Mouse (Mus musculus): ENCODE data around the gene Dusp8. TPM values are rescaled to one million over a fixed set of nuclear protein-coding genes. Genes with fewer than 3 reads are reported as not detected.
A peak's percentile ranks its signal among the peaks of the same experiment; 100 is the strongest.
"Not testable (repeated sequence)": the region's sequence is repeated elsewhere in the genome, so short reads cannot be mapped to it uniquely, and the experiment has no call there.

Gene Dusp8
- 6.4 TPM in 2 replicates for polyA plus RNA-seq (2015; fragmentation: Nextera tagmentation; extraction: Ambion mirVana)

DNA sequence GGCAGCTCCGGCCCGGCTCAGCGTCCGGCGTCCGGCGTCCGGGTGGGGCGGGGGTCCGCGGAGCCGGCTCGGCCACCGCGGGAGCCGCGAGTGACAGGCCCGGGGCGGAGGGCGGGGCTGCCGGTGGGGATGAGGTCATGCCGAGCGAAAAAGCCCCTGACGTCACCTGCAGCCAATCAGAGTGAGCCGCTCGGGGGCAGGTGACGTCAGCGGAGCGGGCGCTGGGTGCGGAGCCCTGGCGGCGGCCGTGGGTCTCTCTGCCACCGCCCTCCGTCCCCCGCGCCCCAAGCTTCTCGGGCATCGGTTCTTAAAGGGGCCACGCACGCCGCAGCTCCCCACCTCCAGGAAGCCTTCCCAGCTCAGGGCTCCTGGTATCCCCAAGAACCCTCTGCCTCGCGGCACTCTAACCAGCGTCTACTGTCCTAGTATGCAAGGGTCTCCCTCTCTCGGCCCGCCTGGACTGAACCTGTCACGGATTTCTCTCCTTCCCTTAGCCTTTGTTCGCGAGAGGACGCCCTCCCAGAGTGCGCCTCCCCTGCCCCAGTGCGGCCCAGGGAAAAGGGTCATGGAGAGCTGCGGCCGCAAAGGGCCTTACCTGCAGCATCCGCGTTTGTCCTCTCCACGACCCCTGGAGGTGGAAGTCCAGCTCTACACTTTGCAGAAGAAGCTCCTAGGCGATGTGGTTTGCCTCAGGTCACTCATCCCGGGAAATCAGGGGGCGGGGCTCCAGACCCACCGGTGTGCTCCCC lies at the start of gene Dusp8:
Gene Dusp8 (minus strand): TSS at position 661 of the 749 bp plus-strand sequence.
- WGBS, result under 1% methylated on average over 63 of the region's 63 CpGs
- Histone ChIP-seq H3K27me3 (ENCODE audit: control insufficient read depth, insufficient read depth, low read length) (peaks cover 32% of the 10 kb centered on the region), H3K9me3 (replicated peaks; ENCODE audit: control insufficient read depth, low read length) (no peaks in the 10 kb centered on the region), H3K27ac (ENCODE audit: low read length) (peak within 1 kb of the TSS; percentile 44; the same call in 1 of the 2 replicates), H3K4me2 (ENCODE audit: low read depth, low read length) (peak within 1 kb of the TSS; percentile 93), H3K4me3 (replicated peaks; ENCODE audit: low read length) (peak within 1 kb of the TSS; percentile 76), H3K36me3 (ENCODE audit: control insufficient read depth, insufficient read depth, low read length) (no peaks in the 10 kb centered on the region), H3K4me1 (ENCODE audit: control insufficient read depth, insufficient read depth, low read length) (peaks cover 16% of the 10 kb centered on the region), H3K9ac (ENCODE audit: low read length) (peak within 1 kb of the TSS; percentile 87)
- peak; percentile 90 for ATAC-seq (ENCODE audit: insufficient read depth, low FRiP score)

DNA sequence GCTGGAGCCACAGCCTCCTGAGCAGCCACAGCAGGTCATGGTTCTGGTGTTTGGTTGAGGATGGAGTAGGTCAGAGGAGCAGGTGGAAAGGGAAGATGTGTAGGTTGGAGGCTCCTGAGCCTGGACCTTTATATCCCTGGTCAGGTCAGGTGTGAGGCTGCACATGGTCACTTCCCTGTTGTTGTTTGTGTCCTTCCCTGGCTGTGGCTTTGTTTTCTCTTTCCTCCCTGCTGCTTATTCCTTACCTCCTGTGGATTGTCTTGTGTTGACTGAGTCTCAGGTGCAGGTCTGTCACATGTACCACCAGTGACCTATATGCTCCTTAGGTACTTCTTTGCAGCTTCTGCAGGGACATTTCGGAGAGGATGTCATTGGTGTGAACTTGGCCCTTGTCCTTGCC lies 48.9 kb upstream of the Dusp8 start, which contains the start of gene Gm45337:
Gene Gm45337 (minus strand): TSS at position 101 of the 400 bp plus-strand sequence.
- H3K9ac ChIP-seq (ENCODE audit: low read length), result no peak within 1 kb of the TSS
- no peak within 1 kb of the TSS for H3K27ac ChIP-seq (ENCODE audit: low read length)
- H3K27me3 ChIP-seq (ENCODE audit: control insufficient read depth, insufficient read depth, low read length), result no peaks in the 10 kb centered on the region
- H3K36me3 ChIP-seq (ENCODE audit: control insufficient read depth, insufficient read depth, low read length), result no peaks in the 10 kb centered on the region
- no peak within 1 kb of the TSS for H3K4me2 ChIP-seq (ENCODE audit: low read depth, low read length)
- no peaks in the 10 kb centered on the region for H3K4me1 ChIP-seq (ENCODE audit: control insufficient read depth, insufficient read depth, low read length)
- no peak within 1 kb of the TSS for H3K4me3 ChIP-seq (replicated peaks; ENCODE audit: low read length)
- no peak for ATAC-seq (ENCODE audit: insufficient read depth, low FRiP score)
- 69% methylated on average over 1 of the region's 1 CpGs for WGBS
- no peaks in the 10 kb centered on the region for H3K9me3 ChIP-seq (replicated peaks; ENCODE audit: control insufficient read depth, low read length)

DNA sequence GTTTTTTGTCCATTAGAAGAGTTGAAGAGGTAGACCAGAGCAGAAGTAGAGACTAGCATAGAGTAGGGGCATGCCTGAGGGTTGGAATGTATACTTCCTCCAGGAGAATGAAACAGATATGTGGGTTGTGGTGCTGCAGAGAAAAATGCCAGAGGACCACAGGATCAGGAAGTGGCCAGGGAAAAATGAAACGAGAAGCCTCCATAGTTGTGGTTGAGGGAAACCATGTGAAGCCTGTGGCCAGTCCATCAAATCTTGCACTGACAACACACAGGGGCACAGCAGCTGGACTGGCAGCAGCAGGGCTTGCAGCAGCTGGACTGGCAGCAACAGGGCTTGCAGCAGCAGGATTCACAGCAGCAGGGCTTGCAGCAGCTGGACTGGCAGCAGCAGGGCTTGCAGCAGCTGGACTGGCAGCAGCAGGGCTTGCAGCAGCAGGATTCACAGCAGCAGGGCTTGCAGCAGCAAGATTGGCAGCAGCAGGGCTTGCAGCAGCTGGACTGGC lies 47.9 kb upstream of the Dusp8 start:
- H3K9ac ChIP-seq (ENCODE audit: low read length); H3K9me3 ChIP-seq (replicated peaks; ENCODE audit: control insufficient read depth, low read length); ATAC-seq (ENCODE audit: insufficient read depth, low FRiP score); H3K27ac ChIP-seq (ENCODE audit: low read length); H3K27me3 ChIP-seq (ENCODE audit: control insufficient read depth, insufficient read depth, low read length); H3K4me3 ChIP-seq (replicated peaks; ENCODE audit: low read length); H3K4me2 ChIP-seq (ENCODE audit: low read depth, low read length); H3K4me1 ChIP-seq (ENCODE audit: control insufficient read depth, insufficient read depth, low read length); H3K36me3 ChIP-seq (ENCODE audit: control insufficient read depth, insufficient read depth, low read length): not testable (repeated sequence)
- 27% methylated on average over 1 of the region's 1 CpGs for WGBS

DNA sequence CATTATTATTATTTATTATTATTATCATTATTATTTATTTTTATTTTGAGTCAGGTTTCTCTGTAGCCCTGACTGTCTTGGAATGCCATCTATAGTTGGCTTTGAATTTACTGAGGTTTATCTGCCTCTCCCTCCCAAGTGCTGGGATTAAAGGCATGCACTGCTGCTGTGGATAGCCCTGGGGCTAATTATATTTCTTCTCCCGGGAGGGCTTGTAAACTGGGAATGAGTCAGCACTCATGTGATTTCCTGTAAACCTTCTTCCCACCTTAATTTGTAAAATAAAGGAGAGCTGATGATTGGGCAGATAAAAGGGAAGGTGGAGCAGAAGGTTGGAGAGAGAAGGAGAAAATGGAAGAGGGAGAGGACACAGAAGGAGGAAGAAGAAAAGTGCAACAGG lies 45.1 kb upstream of the Dusp8 start:
- no peaks in the 10 kb centered on the region for H3K36me3 ChIP-seq (ENCODE audit: control insufficient read depth, insufficient read depth, low read length)
- no peaks in the 10 kb centered on the region for H3K27me3 ChIP-seq (ENCODE audit: control insufficient read depth, insufficient read depth, low read length)
- no peaks in the 10 kb centered on the region for H3K4me1 ChIP-seq (ENCODE audit: control insufficient read depth, insufficient read depth, low read length)
- no peak overlapping the region for H3K4me3 ChIP-seq (replicated peaks; ENCODE audit: low read length)
- H3K9me3 ChIP-seq (replicated peaks; ENCODE audit: control insufficient read depth, low read length), result no peaks in the 10 kb centered on the region
- WGBS, result 24% methylated on average over 1 of the region's 1 CpGs
- ATAC-seq (ENCODE audit: insufficient read depth, low FRiP score), result no peak
- no peak overlapping the region for H3K9ac ChIP-seq (ENCODE audit: low read length)
- H3K27ac ChIP-seq (ENCODE audit: low read length), result no peak overlapping the region
- no peak overlapping the region for H3K4me2 ChIP-seq (ENCODE audit: low read depth, low read length)

DNA sequence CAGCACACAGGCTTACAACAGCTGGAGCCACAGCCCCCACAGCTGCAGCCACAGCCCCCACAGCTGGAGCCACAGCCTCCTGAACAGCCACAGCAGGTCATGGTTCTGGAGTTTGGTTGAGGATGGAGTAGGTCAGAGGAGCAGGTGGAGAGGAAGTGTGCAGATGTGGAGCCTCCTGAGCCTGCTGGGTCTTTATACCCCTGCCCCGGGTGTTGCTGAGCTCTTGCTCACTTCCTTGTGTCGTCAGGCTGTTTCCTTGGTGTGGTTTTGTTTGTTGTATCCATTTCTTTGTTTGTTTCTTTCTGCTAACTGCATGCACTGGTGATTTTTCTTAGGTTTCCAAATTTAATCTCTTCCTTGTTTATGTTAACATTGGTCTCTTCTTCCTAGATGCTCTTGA lies 40.3 kb upstream of the Dusp8 start, which contains the start of gene Gm39115:
Gene Gm39115 (minus strand): TSS at position 101 of the 400 bp plus-strand sequence.
- not testable (repeated sequence) for H3K27me3 ChIP-seq (ENCODE audit: control insufficient read depth, insufficient read depth, low read length); H3K4me2 ChIP-seq (ENCODE audit: low read depth, low read length); H3K27ac ChIP-seq (ENCODE audit: low read length); ATAC-seq (ENCODE audit: insufficient read depth, low FRiP score); H3K9me3 ChIP-seq (replicated peaks; ENCODE audit: control insufficient read depth, low read length); H3K4me3 ChIP-seq (replicated peaks; ENCODE audit: low read length); H3K9ac ChIP-seq (ENCODE audit: low read length); H3K4me1 ChIP-seq (ENCODE audit: control insufficient read depth, insufficient read depth, low read length); H3K36me3 ChIP-seq (ENCODE audit: control insufficient read depth, insufficient read depth, low read length)
- 24% methylated on average over 2 of the region's 2 CpGs for WGBS

DNA sequence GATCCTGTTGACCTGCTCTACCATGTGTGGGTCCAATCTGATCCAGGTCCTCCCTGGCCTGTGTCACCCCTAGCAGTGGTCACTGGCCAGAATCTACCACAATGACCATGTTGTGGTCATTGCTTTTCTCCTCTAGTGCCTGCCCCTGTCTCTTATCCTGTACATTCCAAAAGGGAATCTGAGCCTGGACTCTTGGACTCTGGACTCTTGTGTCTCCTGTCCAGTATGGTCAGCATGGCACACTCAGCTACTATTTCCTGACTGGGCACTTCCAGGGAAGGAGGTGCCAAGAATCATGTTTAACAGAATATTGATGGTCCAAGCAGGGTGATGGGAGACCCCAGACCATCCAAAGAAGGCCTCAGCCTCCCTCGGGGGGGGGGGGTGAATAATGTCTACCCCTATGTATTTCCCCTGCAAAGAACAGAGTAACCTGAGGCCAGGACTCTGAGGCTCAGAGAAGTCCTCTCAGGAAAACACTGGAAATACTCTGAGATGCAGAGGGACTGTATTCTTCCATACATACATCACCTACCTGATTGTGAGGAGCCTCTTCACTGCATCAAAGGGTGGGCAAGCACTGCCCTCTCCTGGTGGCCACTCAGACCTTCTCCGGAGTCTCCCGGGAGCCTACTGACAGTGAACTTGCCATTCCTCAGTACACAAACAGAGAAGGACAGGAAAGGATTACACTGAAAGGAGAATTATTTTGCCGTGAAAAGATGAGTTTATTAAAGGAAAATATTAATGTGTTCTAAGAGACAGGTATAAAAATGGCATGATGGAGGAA lies 38.8 kb upstream of the Dusp8 start:
- H3K27ac ChIP-seq (ENCODE audit: low read length), result no peak overlapping the region
- no peaks in the 10 kb centered on the region for H3K27me3 ChIP-seq (ENCODE audit: control insufficient read depth, insufficient read depth, low read length)
- H3K4me3 ChIP-seq (replicated peaks; ENCODE audit: low read length), result no peak overlapping the region
- ATAC-seq (ENCODE audit: insufficient read depth, low FRiP score), result no peak
- WGBS, result 44% methylated on average over 4 of the region's 4 CpGs
- H3K9me3 ChIP-seq (replicated peaks; ENCODE audit: control insufficient read depth, low read length), result no peaks in the 10 kb centered on the region
- no peak overlapping the region for H3K9ac ChIP-seq (ENCODE audit: low read length)
- no peaks in the 10 kb centered on the region for H3K4me1 ChIP-seq (ENCODE audit: control insufficient read depth, insufficient read depth, low read length)
- no peaks in the 10 kb centered on the region for H3K36me3 ChIP-seq (ENCODE audit: control insufficient read depth, insufficient read depth, low read length)
- H3K4me2 ChIP-seq (ENCODE audit: low read depth, low read length), result no peak overlapping the region

DNA sequence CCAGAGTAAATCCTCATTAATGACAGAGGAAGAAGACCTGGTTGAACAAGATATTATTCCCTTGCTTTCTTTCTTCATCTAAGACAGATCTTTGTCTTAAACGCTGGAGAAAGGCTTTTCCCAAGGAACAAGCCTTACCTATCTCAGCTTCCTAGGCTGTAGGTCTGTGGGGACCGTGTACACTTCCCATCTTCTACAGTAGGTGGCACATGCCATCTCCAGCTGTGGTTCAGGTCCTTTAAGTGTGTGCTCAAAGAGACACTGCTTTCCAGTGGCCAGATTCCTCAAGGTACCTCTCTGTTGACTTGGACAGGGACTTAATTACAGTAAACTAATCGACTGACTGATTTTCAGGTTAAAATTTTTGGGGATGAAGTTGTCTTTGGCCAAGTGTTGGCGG lies 33.2 kb upstream of the Dusp8 start:
- Histone ChIP-seq H3K36me3 (ENCODE audit: control insufficient read depth, insufficient read depth, low read length) (no peaks in the 10 kb centered on the region), H3K9me3 (replicated peaks; ENCODE audit: control insufficient read depth, low read length) (no peaks in the 10 kb centered on the region), H3K4me1 (ENCODE audit: control insufficient read depth, insufficient read depth, low read length) (no peaks in the 10 kb centered on the region), H3K27me3 (ENCODE audit: control insufficient read depth, insufficient read depth, low read length) (no peaks in the 10 kb centered on the region), H3K4me3 (replicated peaks; ENCODE audit: low read length) (no peak overlapping the region), H3K27ac (ENCODE audit: low read length) (no peak overlapping the region), H3K9ac (ENCODE audit: low read length) (no peak overlapping the region), H3K4me2 (ENCODE audit: low read depth, low read length) (no peak overlapping the region)
- ATAC-seq (ENCODE audit: insufficient read depth, low FRiP score), result no peak
- 59% methylated on average over 4 of the region's 4 CpGs for WGBS

DNA sequence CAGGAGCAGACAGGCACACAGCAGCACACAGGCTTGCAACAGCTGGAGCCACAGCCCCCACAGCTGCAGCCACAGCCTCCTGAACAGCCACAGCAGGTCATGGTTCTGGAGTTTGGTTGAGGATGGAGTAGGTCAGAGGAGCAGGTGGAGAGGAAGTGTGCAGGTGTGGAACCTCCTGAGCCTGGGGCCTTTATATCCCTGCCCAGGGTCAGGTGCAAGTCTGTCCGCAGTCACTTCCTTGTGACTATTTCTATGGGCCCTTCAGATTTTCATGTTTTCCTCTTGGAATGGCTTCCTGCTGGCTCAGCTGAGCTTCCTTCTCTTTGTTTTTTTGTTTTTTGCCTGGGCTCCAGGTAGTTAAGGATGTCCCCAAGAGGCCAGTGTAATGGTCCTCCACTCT lies 25.0 kb upstream of the Dusp8 start, which contains the start of gene Gm45618:
Gene Gm45618 (minus strand): TSS at position 101 of the 400 bp plus-strand sequence.
- not testable (repeated sequence) for H3K9me3 ChIP-seq (replicated peaks; ENCODE audit: control insufficient read depth, low read length); H3K9ac ChIP-seq (ENCODE audit: low read length); H3K27ac ChIP-seq (ENCODE audit: low read length); ATAC-seq (ENCODE audit: insufficient read depth, low FRiP score); H3K4me3 ChIP-seq (replicated peaks; ENCODE audit: low read length); H3K27me3 ChIP-seq (ENCODE audit: control insufficient read depth, insufficient read depth, low read length); H3K4me2 ChIP-seq (ENCODE audit: low read depth, low read length); H3K36me3 ChIP-seq (ENCODE audit: control insufficient read depth, insufficient read depth, low read length); H3K4me1 ChIP-seq (ENCODE audit: control insufficient read depth, insufficient read depth, low read length)
- 67% methylated on average over 1 of the region's 1 CpGs for WGBS

DNA sequence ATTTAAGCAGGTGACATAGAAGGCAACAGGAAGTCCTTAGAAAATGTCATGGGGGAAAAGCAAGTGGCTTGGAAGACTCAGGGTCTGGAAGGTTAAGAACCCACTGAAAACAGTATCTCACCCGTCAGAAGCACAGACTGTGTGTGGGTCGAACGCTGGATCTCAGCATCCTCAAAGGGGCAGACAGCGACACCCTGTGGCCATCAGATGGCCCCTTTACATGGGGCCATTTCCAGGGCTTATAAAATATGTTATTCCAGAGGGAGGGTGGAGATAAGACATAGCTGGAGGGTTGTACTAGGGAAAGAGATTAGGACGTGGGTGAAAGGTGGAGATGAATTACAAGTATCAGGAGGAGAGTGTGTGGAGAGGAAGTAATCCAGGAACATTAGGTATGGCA lies 24.0 kb upstream of the Dusp8 start:
- Histone ChIP-seq H3K27ac (ENCODE audit: low read length) (no peak overlapping the region), H3K36me3 (ENCODE audit: control insufficient read depth, insufficient read depth, low read length) (no peaks in the 10 kb centered on the region), H3K9ac (ENCODE audit: low read length) (no peak overlapping the region), H3K27me3 (ENCODE audit: control insufficient read depth, insufficient read depth, low read length) (no peaks in the 10 kb centered on the region), H3K9me3 (replicated peaks; ENCODE audit: control insufficient read depth, low read length) (no peaks in the 10 kb centered on the region), H3K4me2 (ENCODE audit: low read depth, low read length) (no peak overlapping the region), H3K4me1 (ENCODE audit: control insufficient read depth, insufficient read depth, low read length) (no peaks in the 10 kb centered on the region), H3K4me3 (replicated peaks; ENCODE audit: low read length) (no peak overlapping the region)
- ATAC-seq (ENCODE audit: insufficient read depth, low FRiP score), result no peak
- WGBS, result 15% methylated on average over 5 of the region's 5 CpGs
